9 mouse cellular contexts compared by ENCODE assay signal in the genomic region with DNA sequence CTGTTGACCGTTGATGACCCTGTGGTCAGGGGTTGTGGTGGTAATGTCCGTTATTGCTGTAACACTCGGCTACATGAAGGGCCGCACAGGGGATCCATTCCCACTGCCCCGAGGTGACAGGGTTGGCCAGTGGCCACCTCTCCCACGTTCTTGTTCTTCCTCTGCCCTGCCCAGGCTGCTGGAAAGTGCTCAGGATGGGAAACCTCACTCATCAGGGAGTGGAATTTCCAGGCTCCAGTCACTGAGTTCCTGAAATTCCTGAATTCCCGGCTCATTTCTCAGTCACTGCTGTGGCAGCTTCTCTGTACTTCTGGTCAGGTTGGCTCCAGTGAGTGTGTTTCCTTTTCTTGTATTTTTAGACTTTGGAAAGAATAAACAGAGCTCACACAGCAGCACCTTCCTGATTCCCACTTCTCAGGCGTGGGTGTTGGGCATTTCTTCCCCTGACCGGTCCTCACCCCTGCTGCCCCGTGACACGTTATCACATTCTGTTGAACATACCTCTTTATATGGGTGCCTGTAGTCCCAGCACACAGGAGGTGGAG. TPM values are rescaled to one million over a fixed set of nuclear protein-coding genes. Genes with fewer than 3 reads are reported as not detected.
A peak's percentile ranks its signal among the peaks of the same experiment; 100 is the strongest.
DNase-seq lines count a peak whose midpoint lies in the region; ATAC-seq lines count a peak whose summit lies in the region.
"Had no signal": no experiment of that assay in that cellular context is flagged by ENCODE, and none has a peak within 500 bp of the region (broad histone marks: within the 10 kb centered on the region; RNA-seq: fewer than 3 reads in every experiment).

No protein-coding gene starts in this region.

- 46% methylated on average over 11 of the region's 11 CpGs for WGBS in hindbrain, embryonic 10.5 days
- WGBS in hindbrain, embryonic 11.5 days: 46% methylated on average over 11 of the region's 11 CpGs
- 36% methylated on average over 11 of the region's 11 CpGs for WGBS in kidney, embryonic 14.5 days
- 51% methylated on average over 11 of the region's 11 CpGs for WGBS in midbrain, embryonic 15.5 days

- no peak for ATAC-seq in hindbrain, embryonic 11.5 days (ENCODE audit: low FRiP score)
- ATAC-seq in kidney, embryonic 14.5 days (ENCODE audit: low FRiP score, low TSS enrichment): no peak
- no peak for ATAC-seq in midbrain, embryonic 15.5 days (replicated peaks)
- no peak; the same call in 1 of the 2 replicates for ATAC-seq in monocyte, adult 5-6 weeks (replicated peaks; ENCODE audit: insufficient number of reproducible peaks, low FRiP score, low TSS enrichment, poor library complexity, severe bottlenecking)

- no peak overlapping the region for H3K4me2 ChIP-seq in hindbrain, embryonic 11.5 days (replicated peaks; ENCODE audit: low read depth, low read length)
- no peak overlapping the region for H3K4me2 ChIP-seq in kidney, embryonic 14.5 days (replicated peaks; ENCODE audit: low read depth, low read length)
- no peak overlapping the region for H3K4me2 ChIP-seq in midbrain, embryonic 15.5 days

- H3K27ac ChIP-seq in hindbrain, embryonic 10.5 days: peak overlapping the region; percentile 86
- H3K27ac ChIP-seq in hindbrain, embryonic 11.5 days (ENCODE audit: low read depth, low read length): no peak overlapping the region
- peak overlapping the region; percentile 43; the same call in 1 of the 2 replicates for H3K27ac ChIP-seq in kidney, embryonic 14.5 days (ENCODE audit: low read depth, low read length)
- 0 out of 2 replicates have a peak overlapping the region, but pooled peaks have one; percentile 35 for H3K27ac ChIP-seq in midbrain, embryonic 15.5 days

- H3K9ac ChIP-seq in hindbrain, embryonic 11.5 days (ENCODE audit: low read depth, low read length): no peak overlapping the region
- no peak overlapping the region for H3K9ac ChIP-seq in kidney, embryonic 14.5 days (ENCODE audit: low read depth, low read length)
- no peak overlapping the region for H3K9ac ChIP-seq in midbrain, embryonic 15.5 days

- H3K4me3 ChIP-seq in hindbrain, embryonic 10.5 days: no peak overlapping the region
- no peak overlapping the region for H3K4me3 ChIP-seq in hindbrain, embryonic 11.5 days (ENCODE audit: low read depth, low read length)
- no peak overlapping the region for H3K4me3 ChIP-seq in kidney, embryonic 14.5 days (ENCODE audit: low read length)
- no peak overlapping the region for H3K4me3 ChIP-seq in midbrain, embryonic 15.5 days

- no peaks in the 10 kb centered on the region for H3K9me3 ChIP-seq in hindbrain, embryonic 10.5 days
- H3K9me3 ChIP-seq in hindbrain, embryonic 11.5 days (ENCODE audit: control insufficient read depth, low read length): no peaks in the 10 kb centered on the region
- H3K9me3 ChIP-seq in kidney, embryonic 14.5 days (ENCODE audit: control insufficient read depth, low read length): no peaks in the 10 kb centered on the region
- no peaks in the 10 kb centered on the region for H3K9me3 ChIP-seq in midbrain, embryonic 15.5 days

- H3K27me3 ChIP-seq in hindbrain, embryonic 10.5 days (ENCODE audit: insufficient read depth, poor library complexity, severe bottlenecking): no peaks in the 10 kb centered on the region
- H3K27me3 ChIP-seq in hindbrain, embryonic 11.5 days (ENCODE audit: control insufficient read depth, insufficient read depth, low read length): no peaks in the 10 kb centered on the region
- no peaks in the 10 kb centered on the region for H3K27me3 ChIP-seq in kidney, embryonic 14.5 days (ENCODE audit: control insufficient read depth, insufficient read depth, low read length)
- no peaks in the 10 kb centered on the region for H3K27me3 ChIP-seq in midbrain, embryonic 15.5 days (replicated peaks)

- H3K36me3 ChIP-seq in hindbrain, embryonic 10.5 days: no peaks in the 10 kb centered on the region
- no peaks in the 10 kb centered on the region for H3K36me3 ChIP-seq in hindbrain, embryonic 11.5 days (ENCODE audit: control insufficient read depth, insufficient read depth, low read length)
- no peaks in the 10 kb centered on the region for H3K36me3 ChIP-seq in kidney, embryonic 14.5 days (ENCODE audit: control insufficient read depth, insufficient read depth, low read length)
- H3K36me3 ChIP-seq in midbrain, embryonic 15.5 days (replicated peaks): no peaks in the 10 kb centered on the region

- peak; percentile 12 for DNase-seq in hindbrain, embryonic 10.5 days (ENCODE audit: low spot score)
- no peak for DNase-seq in hindbrain, embryonic 11.5 days (ENCODE audit: low spot score)
- DNase-seq in gastrocnemius, postnatal 25 days: peak; percentile 54
- no peak for DNase-seq in layer of hippocampus, adult 9-11 months
- no peak for DNase-seq in urinary bladder, postnatal 4 days (ENCODE audit: low spot score in 2 of 2)

- H3K4me1 ChIP-seq in hindbrain, embryonic 10.5 days (replicated peaks): peaks cover 50% of the 10 kb centered on the region
- peaks cover 8% of the 10 kb centered on the region for H3K4me1 ChIP-seq in hindbrain, embryonic 11.5 days (replicated peaks; ENCODE audit: control insufficient read depth, insufficient read depth, low read length)
- 0 out of 2 replicates have a peak, but pooled peaks cover 6% of the 10 kb centered on the region for H3K4me1 ChIP-seq in kidney, embryonic 14.5 days (ENCODE audit: control insufficient read depth, insufficient read depth, low read length)
- peaks cover 17% of the 10 kb centered on the region for H3K4me1 ChIP-seq in midbrain, embryonic 15.5 days

RNA-seq across cellular contexts. Expression of gene Rnd1, which starts 15.0 kb away (rescaled TPM):
- polyA plus RNA-seq in hindbrain, embryonic 10.5 days (2016; fragmentation: Nextera tagmentation; extraction: Ambion mirVana): 3.7 and 5.8 TPM in 2 replicates
- 5.2 and 5.9 TPM in 2 replicates for polyA plus RNA-seq in hindbrain, embryonic 11.5 days (2014; fragmentation: Nextera tagmentation; extraction: Ambion mirVana)
- 1 to 10 TPM in 1 of 2 experiments, under 1 TPM in 1; 0.40 to 1.0 TPM for total RNA-seq in gastrocnemius, postnatal 25 days (2021)
- polyA plus RNA-seq in kidney, embryonic 14.5 days (2014; fragmentation: Nextera tagmentation; extraction: Ambion mirVana): 0.28 and 0.31 TPM in 2 replicates
- polyA plus RNA-seq in midbrain, embryonic 15.5 days (2015; fragmentation: Nextera tagmentation; extraction: Ambion mirVana): 13.2 and 13.9 TPM in 2 replicates
- 1.2 to 2.8 TPM (median 1.5 TPM) in 3 replicates for total RNA-seq in monocyte, adult 5-6 weeks (2017)

RNA-seq across cellular contexts. Expression of gene Ccdc65, which starts 15.8 kb away (rescaled TPM):
- 1.7 and 3.1 TPM in 2 replicates for polyA plus RNA-seq in hindbrain, embryonic 10.5 days (2016; fragmentation: Nextera tagmentation; extraction: Ambion mirVana)
- 2.4 and 3.0 TPM in 2 replicates for polyA plus RNA-seq in hindbrain, embryonic 11.5 days (2014; fragmentation: Nextera tagmentation; extraction: Ambion mirVana)
- total RNA-seq in gastrocnemius, postnatal 25 days (2021): not detected
- 0.69 and 1.0 TPM in 2 replicates for polyA plus RNA-seq in kidney, embryonic 14.5 days (2014; fragmentation: Nextera tagmentation; extraction: Ambion mirVana)
- 6.8 and 8.5 TPM in 2 replicates for polyA plus RNA-seq in midbrain, embryonic 15.5 days (2015; fragmentation: Nextera tagmentation; extraction: Ambion mirVana)
- total RNA-seq in monocyte, adult 5-6 weeks (2017): not detected in 3 replicates
- total RNA-seq: neutrophil, adult 5-6 weeks had no signal

RNA-seq across cellular contexts. Expression of gene Ddx23, which starts 29.5 kb away (rescaled TPM):
- 22.8 and 23.8 TPM in 2 replicates for polyA plus RNA-seq in hindbrain, embryonic 10.5 days (2016; fragmentation: Nextera tagmentation; extraction: Ambion mirVana)
- polyA plus RNA-seq in hindbrain, embryonic 11.5 days (2014; fragmentation: Nextera tagmentation; extraction: Ambion mirVana): 21.7 and 33.0 TPM in 2 replicates
- total RNA-seq in gastrocnemius, postnatal 25 days (2021): 10 to 100 TPM; 53.1 to 56.8 TPM
- polyA plus RNA-seq in kidney, embryonic 14.5 days (2014; fragmentation: Nextera tagmentation; extraction: Ambion mirVana): 27.3 and 32.2 TPM in 2 replicates
- 22.0 and 26.4 TPM in 2 replicates for polyA plus RNA-seq in midbrain, embryonic 15.5 days (2015; fragmentation: Nextera tagmentation; extraction: Ambion mirVana)
- total RNA-seq in monocyte, adult 5-6 weeks (2017): 106 to 143 TPM (median 108 TPM) in 3 replicates

RNA-seq across cellular contexts. Expression of gene Fkbp11, which starts 35.8 kb away (rescaled TPM):
- 12.9 and 15.9 TPM in 2 replicates for polyA plus RNA-seq in hindbrain, embryonic 10.5 days (2016; fragmentation: Nextera tagmentation; extraction: Ambion mirVana)
- 13.0 and 15.5 TPM in 2 replicates for polyA plus RNA-seq in hindbrain, embryonic 11.5 days (2014; fragmentation: Nextera tagmentation; extraction: Ambion mirVana)
- 1 to 10 TPM; 2.7 to 3.5 TPM for total RNA-seq in gastrocnemius, postnatal 25 days (2021)
- polyA plus RNA-seq in kidney, embryonic 14.5 days (2014; fragmentation: Nextera tagmentation; extraction: Ambion mirVana): 28.8 and 33.4 TPM in 2 replicates
- 3.8 and 4.6 TPM in 2 replicates for polyA plus RNA-seq in midbrain, embryonic 15.5 days (2015; fragmentation: Nextera tagmentation; extraction: Ambion mirVana)
- total RNA-seq in monocyte, adult 5-6 weeks (2017): 0.11 to 2.2 TPM in 2 of 3 replicates, not detected in the other

Comparison
In these comparisons a context has a peak if more than half of its experiments do, and no peak if none do; other contexts are left out.
1. DNase-seq: peak in hindbrain, embryonic 10.5 days (single experiment) and gastrocnemius, postnatal 25 days (single experiment); none in hindbrain, embryonic 11.5 days (single experiment), layer of hippocampus, adult 9-11 months (single experiment) and urinary bladder, postnatal 4 days (0 of 2).